Mouse (Mus musculus): Measurements from ENCODE around the gene Dgat2. TPM values are rescaled to one million over a fixed set of nuclear protein-coding genes. Genes with fewer than 3 reads are reported as not detected.
A peak's percentile ranks its signal among the peaks of the same experiment; 100 is the strongest.

Gene Dgat2
- polyA plus RNA-seq, 1 experiment from 2014 or later: 44.2 TPM

DNA sequence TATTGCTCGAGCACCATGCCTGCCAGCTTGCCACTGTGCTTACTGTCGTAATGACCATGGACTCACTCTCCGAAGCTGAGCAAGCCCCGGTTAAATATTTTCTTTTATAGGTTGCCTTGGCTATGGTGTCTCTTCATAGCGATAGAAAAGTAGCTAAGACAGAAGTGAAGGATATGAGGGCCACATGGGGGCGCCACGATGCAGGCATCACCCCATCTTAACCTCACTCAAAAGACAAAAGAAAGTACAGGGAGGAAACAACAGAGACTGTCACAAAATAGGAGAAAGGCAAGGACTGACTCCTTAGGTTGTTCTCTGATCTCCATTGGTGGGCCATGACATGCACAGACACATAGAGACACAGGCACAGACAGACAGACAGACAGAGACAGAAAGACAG, 41.7 kb upstream of the Dgat2 start:
- H3K4me3 ChIP-seq (ENCODE audit: low read depth, low read length): no peak overlapping the region
- H3K9me3 ChIP-seq (ENCODE audit: control insufficient read depth, low read length): no peaks in the 10 kb centered on the region
- ATAC-seq (replicated peaks; ENCODE audit: low FRiP score, low TSS enrichment, low read depth): no peak
- H3K4me2 ChIP-seq (ENCODE audit: low read length): no peak overlapping the region
- H3K27ac ChIP-seq (ENCODE audit: low read depth): no peak overlapping the region
- H3K27me3 ChIP-seq (replicated peaks; ENCODE audit: control insufficient read depth, insufficient read depth, low read length): no peaks in the 10 kb centered on the region
- no peak overlapping the region for H3K9ac ChIP-seq (ENCODE audit: low read length)
- 65% methylated on average over 7 of the region's 7 CpGs for WGBS
- H3K36me3 ChIP-seq (ENCODE audit: control insufficient read depth, insufficient read depth, low read length): no peaks in the 10 kb centered on the region
- no peak for DNase-seq (ENCODE audit: low spot score)
- H3K4me1 ChIP-seq (replicated peaks; ENCODE audit: control insufficient read depth, insufficient read depth, low read length): no peaks in the 10 kb centered on the region

DNA sequence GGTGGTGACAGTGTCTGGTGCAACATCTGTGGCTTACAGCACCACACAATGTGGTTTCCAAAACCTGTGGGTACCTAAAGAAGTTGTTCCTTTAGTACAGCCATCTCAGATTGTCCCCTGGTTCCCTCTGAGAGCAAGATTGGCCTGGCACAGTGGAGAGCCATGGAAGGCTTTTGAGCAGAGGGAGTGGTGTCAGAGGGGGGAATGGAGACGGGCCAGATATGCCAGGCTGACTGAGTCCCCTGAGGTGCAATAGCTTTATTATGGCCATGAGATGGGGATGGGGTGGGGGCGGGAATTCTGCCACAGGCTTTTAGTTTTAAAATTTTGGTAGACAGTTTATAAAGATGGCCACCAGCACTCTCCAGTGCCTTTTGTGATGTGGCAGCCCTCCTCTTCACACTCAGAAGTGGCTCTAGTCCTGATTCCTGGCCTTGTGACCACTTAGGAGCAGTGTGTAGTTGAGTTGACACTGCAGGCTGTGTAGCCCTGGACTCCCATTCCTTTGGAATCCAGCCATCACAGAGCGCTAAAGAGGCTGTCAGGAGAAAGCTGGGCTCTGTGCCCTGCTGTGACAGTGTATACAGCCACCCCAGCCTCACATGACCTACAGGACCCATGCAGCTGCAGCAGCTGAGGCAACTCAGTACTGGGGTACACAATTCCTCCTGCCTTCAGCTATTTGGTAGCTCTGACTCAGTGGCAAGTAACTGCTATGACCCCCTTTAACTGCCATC, 35.0 kb upstream of the Dgat2 start:
- no peak overlapping the region for H3K4me2 ChIP-seq (ENCODE audit: low read length)
- no peak overlapping the region for H3K27ac ChIP-seq (ENCODE audit: low read depth)
- ATAC-seq (replicated peaks; ENCODE audit: low FRiP score, low TSS enrichment, low read depth): no peak
- H3K27me3 ChIP-seq (replicated peaks; ENCODE audit: control insufficient read depth, insufficient read depth, low read length): no peaks in the 10 kb centered on the region
- H3K9me3 ChIP-seq (ENCODE audit: control insufficient read depth, low read length): no peaks in the 10 kb centered on the region
- WGBS: 74% methylated on average over 3 of the region's 3 CpGs
- H3K4me1 ChIP-seq (replicated peaks; ENCODE audit: control insufficient read depth, insufficient read depth, low read length): no peaks in the 10 kb centered on the region
- no peaks in the 10 kb centered on the region for H3K36me3 ChIP-seq (ENCODE audit: control insufficient read depth, insufficient read depth, low read length)
- H3K4me3 ChIP-seq (ENCODE audit: low read depth, low read length): no peak overlapping the region
- no peak overlapping the region for H3K9ac ChIP-seq (ENCODE audit: low read length)
- DNase-seq (ENCODE audit: low spot score): no peak

DNA sequence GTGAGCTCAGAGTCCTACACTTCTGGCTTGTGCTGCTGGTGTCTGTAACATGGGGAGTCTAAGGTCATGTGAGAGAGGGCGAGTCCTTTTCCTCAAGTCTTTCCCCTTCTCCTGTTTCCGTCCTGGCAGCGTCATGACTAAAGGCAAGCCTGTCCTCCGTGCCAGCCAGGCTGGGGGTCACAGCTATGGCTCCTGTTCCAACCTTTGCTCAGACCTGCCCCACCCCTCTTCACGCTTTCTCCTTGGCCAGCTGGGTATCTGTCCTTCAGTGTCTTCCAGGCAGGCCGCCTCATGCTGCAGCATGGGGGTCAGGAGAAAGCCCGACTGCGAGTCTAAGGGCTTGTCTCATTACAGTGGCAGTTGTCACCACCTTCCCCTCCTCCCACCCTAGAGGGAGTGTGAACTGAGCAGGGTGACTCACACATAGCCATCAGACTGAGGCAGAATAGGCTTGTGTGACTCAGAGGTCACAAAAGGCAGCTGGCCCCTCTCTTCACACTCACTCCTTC, 32.9 kb upstream of the Dgat2 start:
- WGBS: 52% methylated on average over 8 of the region's 8 CpGs
- peak; percentile 58 for DNase-seq (ENCODE audit: low spot score)
- peak; percentile 64 for ATAC-seq (replicated peaks; ENCODE audit: low FRiP score, low TSS enrichment, low read depth)
- H3K27me3 ChIP-seq (replicated peaks; ENCODE audit: control insufficient read depth, insufficient read depth, low read length): no peaks in the 10 kb centered on the region
- H3K9ac ChIP-seq (ENCODE audit: low read length): no peak overlapping the region
- H3K4me1 ChIP-seq (replicated peaks; ENCODE audit: control insufficient read depth, insufficient read depth, low read length): no peaks in the 10 kb centered on the region
- H3K4me3 ChIP-seq (ENCODE audit: low read depth, low read length): no peak overlapping the region
- H3K4me2 ChIP-seq (ENCODE audit: low read length): no peak overlapping the region
- no peaks in the 10 kb centered on the region for H3K9me3 ChIP-seq (ENCODE audit: control insufficient read depth, low read length)
- H3K27ac ChIP-seq (ENCODE audit: low read depth): no peak overlapping the region
- no peaks in the 10 kb centered on the region for H3K36me3 ChIP-seq (ENCODE audit: control insufficient read depth, insufficient read depth, low read length)

DNA sequence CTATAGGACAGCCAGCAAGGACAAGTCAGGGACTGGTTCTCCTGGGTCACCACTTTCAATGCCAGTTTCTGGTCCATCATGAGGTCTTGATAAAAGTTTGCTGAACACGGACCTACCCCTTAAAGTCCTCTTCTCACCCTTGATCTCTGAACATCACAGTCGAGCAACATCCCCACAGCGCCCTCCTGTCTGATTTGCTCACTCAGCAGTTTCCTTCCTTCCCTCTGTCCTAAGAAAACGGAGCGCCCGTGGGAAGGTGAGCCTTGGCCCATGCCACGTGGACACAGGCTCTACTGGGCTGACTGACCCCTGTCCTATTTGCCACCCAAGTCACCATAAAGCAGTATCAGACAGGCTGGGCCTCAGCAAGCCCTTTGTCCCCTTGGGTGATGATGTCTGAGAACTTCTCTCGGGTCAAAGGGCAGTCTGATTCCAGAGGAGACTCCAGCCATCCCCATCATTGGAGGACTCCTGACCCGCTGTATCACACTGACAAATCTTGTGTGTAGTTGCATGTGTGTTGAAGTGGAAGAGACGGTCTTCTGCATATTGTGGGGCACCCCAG, 32.2 kb upstream of the Dgat2 start:
- Histone ChIP-seq H3K4me2 (ENCODE audit: low read length) (no peak overlapping the region), H3K27me3 (replicated peaks; ENCODE audit: control insufficient read depth, insufficient read depth, low read length) (no peaks in the 10 kb centered on the region), H3K9ac (ENCODE audit: low read length) (no peak overlapping the region), H3K9me3 (ENCODE audit: control insufficient read depth, low read length) (no peaks in the 10 kb centered on the region), H3K27ac (ENCODE audit: low read depth) (no peak overlapping the region), H3K36me3 (ENCODE audit: control insufficient read depth, insufficient read depth, low read length) (no peaks in the 10 kb centered on the region), H3K4me1 (replicated peaks; ENCODE audit: control insufficient read depth, insufficient read depth, low read length) (no peaks in the 10 kb centered on the region), H3K4me3 (ENCODE audit: low read depth, low read length) (no peak overlapping the region)
- DNase-seq (ENCODE audit: low spot score): no peak
- WGBS: 80% methylated on average over 10 of the region's 10 CpGs
- 0 out of 2 replicates have a peak, but pooled peaks have one; percentile 13 for ATAC-seq (replicated peaks; ENCODE audit: low FRiP score, low TSS enrichment, low read depth)

DNA sequence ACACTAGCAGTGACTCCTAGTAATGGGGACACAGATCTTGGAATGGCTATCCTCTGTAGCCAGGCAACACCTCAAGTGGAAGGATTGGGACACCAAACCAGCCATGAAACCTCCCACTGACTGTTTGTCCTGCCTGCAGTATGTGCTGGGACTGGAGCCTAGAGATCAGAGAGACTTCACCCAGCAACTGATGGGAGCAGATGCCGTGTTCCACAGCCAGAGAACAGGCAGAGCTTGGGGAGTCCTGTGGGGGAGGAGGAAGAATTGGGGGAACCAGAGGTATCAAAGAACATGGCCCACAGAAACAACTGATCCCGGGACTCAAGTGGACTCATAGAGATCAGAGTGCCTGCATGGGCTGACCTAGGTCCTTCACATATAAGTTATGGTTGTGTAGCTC, 31.2 kb upstream of the Dgat2 start:
- H3K27ac ChIP-seq (ENCODE audit: low read depth): no peak overlapping the region

DNA sequence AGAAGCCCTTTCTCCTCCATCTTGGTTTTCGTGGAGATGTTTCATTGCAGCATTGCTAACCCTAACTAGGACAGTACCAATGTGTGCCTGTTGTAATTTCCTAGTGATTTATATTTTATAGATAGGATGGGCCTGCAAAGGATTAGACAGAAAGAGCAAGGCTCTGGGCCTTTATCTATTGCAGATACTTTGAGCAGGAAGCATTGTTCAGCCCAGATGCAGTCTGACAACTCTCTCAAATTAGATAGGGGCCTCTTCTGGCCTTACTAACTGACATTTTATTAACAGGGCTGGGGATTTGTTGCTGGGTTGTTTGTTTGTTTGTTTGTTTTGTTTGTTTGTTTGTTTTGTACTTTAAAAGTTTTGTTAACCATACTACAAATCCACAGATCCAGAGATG, 30.5 kb upstream of the Dgat2 start:
- H3K4me2 ChIP-seq (ENCODE audit: low read length): no peak overlapping the region
- WGBS: 83% methylated on average over 1 of the region's 1 CpGs
- H3K36me3 ChIP-seq (ENCODE audit: control insufficient read depth, insufficient read depth, low read length): no peaks in the 10 kb centered on the region
- H3K4me3 ChIP-seq (ENCODE audit: low read depth, low read length): no peak overlapping the region
- H3K27ac ChIP-seq (ENCODE audit: low read depth): no peak overlapping the region
- DNase-seq (ENCODE audit: low spot score): no peak
- no peak overlapping the region for H3K9ac ChIP-seq (ENCODE audit: low read length)
- no peaks in the 10 kb centered on the region for H3K9me3 ChIP-seq (ENCODE audit: control insufficient read depth, low read length)
- ATAC-seq (replicated peaks; ENCODE audit: low FRiP score, low TSS enrichment, low read depth): no peak
- H3K4me1 ChIP-seq (replicated peaks; ENCODE audit: control insufficient read depth, insufficient read depth, low read length): no peaks in the 10 kb centered on the region
- H3K27me3 ChIP-seq (replicated peaks; ENCODE audit: control insufficient read depth, insufficient read depth, low read length): no peaks in the 10 kb centered on the region

More for the DNA sequence above, 31.2 kb upstream of the Dgat2 start:
- H3K27me3 ChIP-seq (replicated peaks; ENCODE audit: control insufficient read depth, insufficient read depth, low read length): no peaks in the 10 kb centered on the region
- H3K9ac ChIP-seq (ENCODE audit: low read length): no peak overlapping the region
- H3K36me3 ChIP-seq (ENCODE audit: control insufficient read depth, insufficient read depth, low read length): no peaks in the 10 kb centered on the region
- 89% methylated on average over 2 of the region's 2 CpGs for WGBS
- no peak overlapping the region for H3K4me3 ChIP-seq (ENCODE audit: low read depth, low read length)
- ATAC-seq (replicated peaks; ENCODE audit: low FRiP score, low TSS enrichment, low read depth) (no peak), DNase-seq (ENCODE audit: low spot score) (no peak)
- H3K4me2 ChIP-seq (ENCODE audit: low read length): no peak overlapping the region
- no peaks in the 10 kb centered on the region for H3K4me1 ChIP-seq (replicated peaks; ENCODE audit: control insufficient read depth, insufficient read depth, low read length)
- no peaks in the 10 kb centered on the region for H3K9me3 ChIP-seq (ENCODE audit: control insufficient read depth, low read length)

DNA sequence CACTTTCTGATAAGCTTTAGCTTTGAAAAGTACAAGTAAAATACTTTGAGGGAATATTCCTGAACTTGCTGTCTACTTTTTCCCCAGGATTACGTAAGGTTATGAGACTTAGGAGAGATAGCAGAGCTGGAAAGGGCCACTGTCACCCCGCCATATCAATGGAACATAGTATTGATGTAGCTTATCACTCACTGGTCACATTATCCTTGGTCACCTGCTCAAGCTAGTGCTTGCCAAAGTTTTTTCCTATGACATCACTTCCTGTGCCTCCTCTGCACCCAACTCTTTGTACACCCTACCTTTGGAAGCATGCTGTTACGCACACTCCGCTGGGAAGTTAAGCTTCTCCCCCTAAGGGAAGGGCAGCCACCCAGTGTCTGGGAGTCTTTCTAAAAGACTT, 26.2 kb upstream of the Dgat2 start:
- Histone ChIP-seq H3K4me2 (ENCODE audit: low read length) (no peak overlapping the region), H3K9me3 (ENCODE audit: control insufficient read depth, low read length) (no peaks in the 10 kb centered on the region), H3K27ac (ENCODE audit: low read depth) (no peak overlapping the region), H3K9ac (ENCODE audit: low read length) (no peak overlapping the region), H3K36me3 (ENCODE audit: control insufficient read depth, insufficient read depth, low read length) (no peaks in the 10 kb centered on the region), H3K4me3 (ENCODE audit: low read depth, low read length) (no peak overlapping the region), H3K27me3 (replicated peaks; ENCODE audit: control insufficient read depth, insufficient read depth, low read length) (no peaks in the 10 kb centered on the region), H3K4me1 (replicated peaks; ENCODE audit: control insufficient read depth, insufficient read depth, low read length) (no peaks in the 10 kb centered on the region)
- WGBS: 91% methylated on average over 4 of the region's 4 CpGs
- DNase-seq (ENCODE audit: low spot score) (no peak), ATAC-seq (replicated peaks; ENCODE audit: low FRiP score, low TSS enrichment, low read depth) (0 out of 2 replicates have a peak, but pooled peaks have one; percentile 32)

DNA sequence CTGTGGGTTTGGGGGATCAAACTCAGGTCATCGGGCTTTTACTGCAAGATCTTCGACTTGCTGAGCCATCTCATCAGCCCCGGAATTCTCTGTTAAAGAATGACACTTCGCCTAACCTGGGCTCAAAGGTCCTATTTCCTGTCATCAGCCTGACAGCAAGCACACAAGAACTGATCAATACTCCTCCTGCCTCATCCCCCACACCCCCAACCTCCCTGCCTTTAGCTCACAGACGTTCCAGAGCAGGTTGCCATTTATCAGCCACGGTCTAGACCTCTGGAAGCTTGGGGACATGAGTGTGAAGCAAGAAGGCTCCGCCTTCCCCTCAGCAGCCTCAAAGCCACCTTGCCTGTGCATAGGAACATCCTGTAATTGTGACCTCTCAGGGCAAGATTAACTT, 23.8 kb upstream of the Dgat2 start:
- H3K36me3 ChIP-seq (ENCODE audit: control insufficient read depth, insufficient read depth, low read length): no peaks in the 10 kb centered on the region
- no peak overlapping the region for H3K4me2 ChIP-seq (ENCODE audit: low read length)
- no peaks in the 10 kb centered on the region for H3K9me3 ChIP-seq (ENCODE audit: control insufficient read depth, low read length)
- ATAC-seq (replicated peaks; ENCODE audit: low FRiP score, low TSS enrichment, low read depth) (no peak), DNase-seq (ENCODE audit: low spot score) (no peak)
- no peak overlapping the region for H3K27ac ChIP-seq (ENCODE audit: low read depth)
- H3K27me3 ChIP-seq (replicated peaks; ENCODE audit: control insufficient read depth, insufficient read depth, low read length): no peaks in the 10 kb centered on the region
- WGBS: 62% methylated on average over 7 of the region's 7 CpGs
- no peak overlapping the region for H3K9ac ChIP-seq (ENCODE audit: low read length)
- peaks cover 6% of the 10 kb centered on the region for H3K4me1 ChIP-seq (replicated peaks; ENCODE audit: control insufficient read depth, insufficient read depth, low read length)
- no peak overlapping the region for H3K4me3 ChIP-seq (ENCODE audit: low read depth, low read length)

DNA sequence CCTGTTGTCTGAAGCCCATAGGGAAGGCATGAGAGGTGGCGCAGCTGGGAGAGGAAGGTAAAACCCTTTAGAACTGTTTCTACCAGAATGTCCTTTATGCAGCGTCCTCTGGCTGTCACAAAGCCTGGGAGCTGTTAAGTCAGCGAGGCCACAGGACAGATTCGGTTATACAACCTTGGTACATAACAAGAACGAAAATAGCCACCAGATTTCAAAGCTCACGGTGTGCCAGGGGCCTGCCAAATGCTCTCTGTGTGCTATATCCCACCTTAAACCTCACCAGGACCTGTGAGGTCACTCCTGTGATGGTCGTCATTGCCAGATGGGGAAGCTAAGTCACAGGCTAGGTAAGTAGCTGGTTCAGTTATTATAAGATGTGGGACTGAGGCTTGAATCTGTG, 19.6 kb upstream of the Dgat2 start:
- no peak for DNase-seq (ENCODE audit: low spot score)
- 83% methylated on average over 7 of the region's 7 CpGs for WGBS
- H3K27ac ChIP-seq (ENCODE audit: low read depth): no peak overlapping the region

More for the DNA sequence above, 19.6 kb upstream of the Dgat2 start:
- Histone ChIP-seq H3K9me3 (ENCODE audit: control insufficient read depth, low read length) (no peaks in the 10 kb centered on the region), H3K4me2 (ENCODE audit: low read length) (no peak overlapping the region), H3K4me3 (ENCODE audit: low read depth, low read length) (no peak overlapping the region), H3K27me3 (replicated peaks; ENCODE audit: control insufficient read depth, insufficient read depth, low read length) (no peaks in the 10 kb centered on the region), H3K36me3 (ENCODE audit: control insufficient read depth, insufficient read depth, low read length) (no peaks in the 10 kb centered on the region), H3K9ac (ENCODE audit: low read length) (no peak overlapping the region), H3K4me1 (replicated peaks; ENCODE audit: control insufficient read depth, insufficient read depth, low read length) (peaks cover 14% of the 10 kb centered on the region)
- no peak for ATAC-seq (replicated peaks; ENCODE audit: low FRiP score, low TSS enrichment, low read depth)
